Mouse (Mus musculus) cerebellum, adult 2 months (tissue): ENCODE data around the gene Cacnb1. TPM values are rescaled to one million over a fixed set of nuclear protein-coding genes. Genes with fewer than 3 reads are reported as not detected.

Experiments used
- DNase-seq, 2 experiments: peaks; one replicate each; pipeline ENCODE4 v3.0.0; 2021
- H3K27ac ChIP-seq: fragments of 200-500 bp; 2 replicates; pipeline ENCODE4 v1.5.1; 2012; ENCODE audit warnings: low read length, control low read depth, inconsistent platforms; ENCODE audit not compliant: insufficient read depth
- H3K27me3 ChIP-seq: fragments of 200-500 bp; 2 replicates; pipeline ENCODE4 v1.6.1; 2012; ENCODE audit warnings: inconsistent platforms, mild to moderate bottlenecking, low read length, moderate library complexity; ENCODE audit not compliant: control insufficient read depth, insufficient read depth
- H3K4me1 ChIP-seq: fragments of 200-500 bp; 2 replicates; pipeline ENCODE4 v1.6.1; 2011; ENCODE audit warnings: low read length; ENCODE audit not compliant: control insufficient read depth, insufficient read depth
- H3K4me3 ChIP-seq: fragments of 200-500 bp; replicated peaks from 2 replicates; pipeline ENCODE3; 2011; ENCODE audit warnings: mild to moderate bottlenecking, low read depth, low read length, control low read depth; ENCODE audit not compliant: insufficient read depth
- CTCF ChIP-seq: fragments of 200-500 bp; IDR thresholded peaks from 2 replicates; pipeline ENCODE4 v1.5.1; 2011; ENCODE audit warnings: low read depth, mild to moderate bottlenecking, control low read depth, low read length, moderate library complexity, borderline replicate concordance; ENCODE audit not compliant: insufficient read depth
- POLR2A ChIP-seq: fragments of 200-500 bp; IDR thresholded peaks from 2 replicates; pipeline ENCODE4 v1.6.1; 2011; ENCODE audit warnings: low read length, control low read depth, borderline replicate concordance; ENCODE audit not compliant: insufficient read depth
- WGBS: fragments of 180-500 bp; shearing (Covaris S2); methylation state at CpG from one replicate; pipeline ENCODE4 v1.1.7; 2018; 5-methylcytosine and 5-hydroxymethylcytosine counted together
- polyA plus RNA-seq: library from polyadenylated mRNA; depleted of rRNA; stranded (reverse); fragments of >200 nt; gene quantifications from 2 replicates; pipeline ENCODE4 v1.2.3, GENCODE M21; 2012

Cacnb1 gene
- polyA plus RNA-seq, 1 experiment: 37.5 TPM

DNA sequence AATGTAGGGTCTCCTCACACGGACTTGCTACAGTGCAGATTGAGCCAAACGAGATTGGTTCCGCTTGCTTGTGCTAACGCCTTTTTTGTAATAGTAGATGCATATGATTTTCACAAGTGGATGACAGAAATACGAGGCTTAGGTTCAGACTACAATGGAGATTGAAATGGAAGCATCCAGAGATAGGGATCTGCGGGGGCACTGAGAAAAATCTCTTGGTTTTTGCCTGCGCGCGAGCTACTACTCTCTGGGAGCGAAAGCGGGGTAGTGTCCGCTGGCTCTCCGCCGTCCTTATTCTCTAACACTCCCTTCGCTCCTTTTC is 3.4 kb upstream of the Cacnb1 start:
- Histone ChIP-seq H3K27me3 (no peaks in the 10 kb centered on the region), H3K4me3 (peak overlapping the region; percentile 60), H3K4me1 (peaks cover 7% of the 10 kb centered on the region; the same call in 1 of the 2 replicates), H3K27ac (peak overlapping the region; percentile 63)
- WGBS: 4% methylated on average over 15 of the region's 15 CpGs
- DNase-seq: no peak
- TF ChIP-seq POLR2A: no peak
- TF ChIP-seq CTCF: no peak

DNA sequence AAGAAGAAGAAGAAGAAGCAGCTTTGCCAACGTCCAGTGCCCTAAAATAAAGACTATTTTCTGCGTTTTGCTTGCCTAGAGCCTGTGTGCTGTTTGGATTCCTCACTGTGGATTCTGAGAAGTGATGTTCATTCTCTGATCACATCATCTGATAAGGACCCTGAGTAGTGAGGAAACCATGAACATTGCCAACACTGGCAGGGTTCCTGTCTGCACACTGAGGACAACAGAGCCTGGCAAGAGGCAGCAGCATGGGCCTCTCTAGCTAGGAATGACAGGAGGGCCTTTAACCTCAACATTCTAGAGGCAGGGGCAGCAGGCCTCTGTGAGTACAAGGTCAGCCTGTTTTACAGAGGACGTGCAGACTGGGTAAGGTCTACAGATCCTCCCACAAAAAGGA is 1.7 kb upstream of the Cacnb1 start:
- WGBS: 90% methylated on average over 3 of the region's 3 CpGs
- TF ChIP-seq CTCF (no peak), POLR2A (no peak)
- peaks cover 17% of the 10 kb centered on the region for H3K4me1 ChIP-seq

DNA sequence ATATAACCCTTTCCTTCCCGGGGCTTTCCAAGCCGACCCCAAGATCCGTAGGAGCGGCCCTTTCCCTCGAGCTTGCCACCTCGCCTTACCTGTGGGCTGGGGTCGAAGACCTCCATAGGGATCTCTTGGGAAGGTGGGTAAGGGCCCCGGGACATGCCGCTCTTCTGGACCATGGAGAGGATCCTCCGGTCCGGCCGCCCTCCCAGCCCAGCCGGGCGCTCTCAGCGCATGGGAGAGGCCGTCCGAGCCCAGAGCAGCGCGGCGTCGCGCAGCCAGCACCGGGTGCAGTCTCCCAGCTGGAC is 630 bp downstream of the Cacnb1 start:
- Histone ChIP-seq H3K27ac (peak overlapping the region; percentile 67), H3K4me3 (peak overlapping the region; percentile 92), H3K27me3 (no peaks in the 10 kb centered on the region), H3K4me1 (peaks cover 17% of the 10 kb centered on the region)
- no peak for DNase-seq
- WGBS: under 1% methylated on average over 21 of the region's 23 CpGs
- no peak for TF ChIP-seq CTCF

More for the DNA sequence above, 1.7 kb upstream of the Cacnb1 start:
- Histone ChIP-seq H3K27me3 (no peaks in the 10 kb centered on the region), H3K4me3 (no peak overlapping the region), H3K27ac (no peak overlapping the region)
- DNase-seq: no peak

DNA sequence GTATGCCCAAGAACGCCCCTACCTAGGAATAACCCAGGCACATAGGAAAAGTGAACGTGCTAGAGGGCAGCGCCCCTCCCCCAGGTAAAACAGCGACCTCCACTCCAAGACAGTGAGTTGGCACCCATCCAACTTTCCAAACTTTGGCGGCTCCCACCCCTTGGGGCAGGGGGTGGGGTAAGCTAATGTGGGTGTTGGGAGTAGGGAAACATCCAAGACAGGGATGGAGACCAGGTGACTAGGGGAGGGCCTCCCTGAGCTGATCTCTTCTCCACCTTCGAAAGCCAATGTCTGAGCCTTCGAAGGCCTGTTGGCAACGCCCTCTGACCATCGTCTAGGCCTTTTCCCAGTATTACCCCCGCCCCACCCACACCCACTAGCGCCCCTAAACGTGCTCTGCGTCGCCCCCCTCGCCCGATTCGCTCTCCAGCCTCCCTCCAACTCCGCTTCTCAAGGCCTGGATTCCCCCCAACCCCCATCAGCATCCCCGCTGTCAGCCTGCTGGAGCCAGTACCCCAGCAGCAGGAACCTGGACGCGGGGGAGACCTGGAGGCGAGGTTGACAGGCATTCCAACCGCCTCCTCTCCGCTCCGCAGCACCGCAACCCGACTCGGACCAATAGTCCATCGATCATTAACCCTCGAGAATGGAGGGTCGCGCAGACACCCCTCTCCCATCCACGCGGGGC is 1.1 kb downstream of the Cacnb1 start:
- 2% methylated on average over 34 of the region's 34 CpGs for WGBS
- DNase-seq: peak in 1 of 2 experiments; percentile 62
- Histone ChIP-seq H3K27ac (peak overlapping the region; percentile 67), H3K4me3 (peak overlapping the region; percentile 92), H3K27me3 (no peaks in the 10 kb centered on the region), H3K4me1 (peaks cover 17% of the 10 kb centered on the region)
- no peak for TF ChIP-seq POLR2A
- no peak for TF ChIP-seq CTCF

DNA sequence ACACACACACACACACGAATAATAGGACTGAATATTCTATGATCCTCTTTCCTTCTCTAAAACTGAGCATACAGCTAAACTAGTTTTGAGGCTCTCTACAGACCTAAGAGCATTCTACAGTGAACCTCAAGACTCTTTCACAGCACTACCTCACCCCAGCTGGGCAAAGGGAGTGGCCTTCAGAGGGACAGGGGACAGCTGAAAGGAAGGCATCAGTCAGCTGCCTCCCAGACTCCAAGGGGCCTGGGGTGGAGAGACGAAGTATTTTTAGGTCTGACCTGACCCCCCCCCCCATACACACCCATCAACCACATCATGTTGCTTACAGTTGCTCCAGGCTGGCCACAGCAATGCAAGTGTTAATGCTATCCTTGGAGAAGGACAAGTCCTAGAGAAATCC is 1.7 kb downstream of the Cacnb1 start:
- Histone ChIP-seq H3K27ac (no peak overlapping the region), H3K27me3 (no peaks in the 10 kb centered on the region), H3K4me1 (peaks cover 17% of the 10 kb centered on the region), H3K4me3 (peak overlapping the region; percentile 92)
- TF ChIP-seq CTCF: no peak
- TF ChIP-seq POLR2A: no peak
- DNase-seq: no peak
- WGBS: 31% methylated on average over 2 of the region's 2 CpGs

DNA sequence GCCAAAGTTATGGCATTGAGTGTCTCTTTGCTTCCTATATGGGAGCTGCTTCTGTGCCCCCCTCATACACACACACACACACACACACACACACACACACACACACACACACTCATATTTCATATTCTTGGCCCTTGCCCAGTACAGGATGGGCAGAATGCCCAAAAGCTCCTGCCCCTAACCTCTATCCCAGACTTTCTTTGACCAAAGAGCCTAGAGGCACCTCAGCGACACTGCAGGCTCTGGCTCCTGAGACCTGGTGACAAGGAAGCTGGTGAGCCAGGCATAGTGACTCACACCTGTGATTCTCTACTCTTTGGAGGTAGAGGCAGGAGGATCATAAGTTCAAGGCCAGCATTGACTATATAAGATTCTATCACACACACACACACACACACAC is 2.1 kb downstream of the Cacnb1 start:
- H3K27ac ChIP-seq: no peak overlapping the region

DNA sequence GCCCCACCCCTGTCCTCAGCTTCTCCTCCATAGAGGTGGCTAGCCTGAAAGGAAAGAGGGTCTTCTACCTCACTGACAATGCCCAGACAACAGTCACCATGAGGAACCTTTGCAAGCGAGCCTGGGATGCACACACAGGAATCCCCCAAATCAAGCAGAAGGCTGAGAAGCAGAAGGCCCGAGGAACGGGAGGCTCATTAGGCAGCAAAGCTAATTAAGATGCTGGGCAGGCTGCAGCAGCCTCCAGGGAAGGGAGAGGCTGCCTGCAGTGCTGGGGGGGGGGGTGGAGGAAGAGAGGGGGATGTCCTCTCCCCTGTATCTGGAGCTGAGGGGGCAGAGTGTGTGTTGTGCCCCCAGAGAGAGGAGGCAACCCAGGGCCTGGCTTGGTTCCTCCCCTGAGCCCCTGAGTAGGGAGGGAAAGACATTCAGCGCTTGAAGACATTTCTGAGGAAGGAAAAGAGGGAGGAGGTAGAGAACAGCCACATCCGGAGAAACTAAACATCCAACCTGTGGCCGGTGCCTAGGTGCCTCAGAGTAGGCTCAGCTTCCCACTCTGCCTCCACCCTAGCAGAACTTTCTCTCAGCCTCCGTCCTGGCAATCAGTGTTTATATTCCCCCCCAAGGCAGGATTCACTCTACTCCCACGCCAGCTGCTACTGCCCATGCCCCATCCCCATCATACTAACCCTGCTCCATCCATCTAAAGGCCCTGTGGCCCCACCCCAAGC is 2.8 kb downstream of the Cacnb1 start:
- Histone ChIP-seq H3K4me3 (no peak overlapping the region), H3K27me3 (no peaks in the 10 kb centered on the region), H3K4me1 (peaks cover 17% of the 10 kb centered on the region), H3K27ac (no peak overlapping the region)
- WGBS: 44% methylated on average over 8 of the region's 8 CpGs
- TF ChIP-seq POLR2A: no peak
- DNase-seq: no peak

More for the DNA sequence above, 2.1 kb downstream of the Cacnb1 start:
- DNase-seq: no peak
- Histone ChIP-seq H3K27me3 (no peaks in the 10 kb centered on the region), H3K4me3 (no peak overlapping the region), H3K4me1 (peaks cover 17% of the 10 kb centered on the region)
- 42% methylated on average over 1 of the region's 1 CpGs for WGBS
- no peak for TF ChIP-seq CTCF
- TF ChIP-seq POLR2A: no peak

DNA sequence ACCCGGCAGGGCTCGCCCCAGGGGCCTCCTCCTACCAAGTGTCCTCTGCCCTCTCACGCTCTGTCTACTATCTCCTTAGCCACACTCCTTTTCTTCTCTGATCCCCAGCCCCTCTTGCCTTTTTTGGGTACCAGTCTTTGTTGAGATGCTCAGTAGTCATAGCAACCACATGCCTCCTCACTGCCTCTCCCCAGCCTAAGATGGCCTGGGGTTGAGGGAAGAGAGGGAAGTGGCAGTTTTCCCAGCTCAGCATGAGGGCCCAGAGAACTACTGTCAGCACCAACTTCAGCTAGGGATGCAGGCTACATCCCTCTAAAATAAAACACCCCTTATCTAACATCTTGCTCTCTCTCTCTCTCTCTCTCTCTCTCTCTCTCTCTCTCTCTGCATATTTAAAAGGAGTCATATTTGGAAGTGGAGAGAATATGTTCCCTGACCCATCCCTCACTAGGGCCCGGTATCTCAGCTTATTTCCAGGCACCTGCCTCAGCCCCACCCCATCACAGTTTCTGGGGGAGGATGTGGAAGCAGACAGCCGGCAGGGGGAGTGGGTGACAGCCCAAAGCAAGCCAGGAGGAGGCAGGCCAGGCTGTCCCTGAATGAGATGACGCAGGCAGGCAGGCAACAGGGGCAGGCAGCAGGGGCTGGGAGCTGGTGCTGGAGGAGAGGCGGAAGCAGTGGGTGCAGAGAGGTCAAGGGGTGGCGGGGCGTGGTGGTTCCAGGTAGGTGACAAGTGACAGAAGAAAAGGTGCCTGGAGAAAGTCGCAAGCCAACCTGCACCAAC is 3.8 kb downstream of the Cacnb1 start:
- DNase-seq: no peak
- no peaks in the 10 kb centered on the region for H3K27me3 ChIP-seq
- TF ChIP-seq CTCF (peak; percentile 10; the same call in 1 of the 2 replicates), POLR2A (no peak)
- no peak overlapping the region for H3K4me3 ChIP-seq
- no peak overlapping the region for H3K27ac ChIP-seq
- H3K4me1 ChIP-seq: peaks cover 17% of the 10 kb centered on the region
- WGBS: 55% methylated on average over 10 of the region's 10 CpGs

DNA sequence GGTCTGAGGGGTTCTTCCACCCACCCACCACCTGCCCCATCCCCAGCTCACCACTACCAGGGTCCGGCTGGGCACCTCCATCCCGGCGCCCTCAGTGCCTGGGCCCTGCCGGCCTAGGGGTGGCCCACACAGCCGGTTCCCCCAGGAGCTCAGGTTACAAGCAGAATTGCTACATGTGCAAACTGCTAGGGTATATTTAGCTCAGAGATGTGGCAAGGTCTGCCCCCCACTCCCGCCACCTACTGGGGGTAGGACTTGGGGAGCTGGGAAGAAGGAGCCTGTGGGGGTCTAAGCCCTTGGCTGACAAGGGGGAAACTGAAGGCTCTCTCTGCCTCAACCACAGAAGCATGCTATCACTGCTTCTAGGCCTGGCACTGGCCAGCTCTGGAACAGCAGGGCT is 4.6 kb downstream of the Cacnb1 start:
- H3K4me3 ChIP-seq: no peak overlapping the region
- H3K4me1 ChIP-seq: peaks cover 17% of the 10 kb centered on the region
- H3K27me3 ChIP-seq: no peaks in the 10 kb centered on the region
- DNase-seq: no peak
- TF ChIP-seq CTCF (no peak), POLR2A (no peak)
- 82% methylated on average over 6 of the region's 6 CpGs for WGBS
- no peak overlapping the region for H3K27ac ChIP-seq
